Mouse (Mus musculus): ENCODE measurements around the gene Clic5.
A peak's percentile ranks its signal among the peaks of the same experiment; 100 is the strongest.

The Clic5 gene

DNA sequence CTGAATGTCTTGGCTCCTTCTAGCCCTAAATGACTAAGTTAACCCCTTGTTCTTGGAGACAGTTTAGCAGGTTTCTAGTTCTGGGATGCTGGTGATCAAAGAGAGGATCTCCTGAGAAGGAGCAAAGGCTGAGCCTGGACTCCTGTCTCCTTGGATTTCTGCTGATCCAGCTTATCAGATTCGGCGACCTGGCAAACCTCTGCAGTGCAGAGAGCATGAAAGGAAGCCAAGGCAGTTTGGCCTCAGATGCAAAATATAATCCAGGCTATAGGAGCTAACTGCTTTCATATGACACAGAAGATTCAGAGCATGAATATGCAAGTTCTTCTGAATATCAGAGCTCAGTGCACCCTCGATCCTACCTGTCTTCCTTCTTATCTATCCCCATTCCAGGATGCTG is 83.0 kb downstream of the Clic5 start:
- no peak for DNase-seq

DNA sequence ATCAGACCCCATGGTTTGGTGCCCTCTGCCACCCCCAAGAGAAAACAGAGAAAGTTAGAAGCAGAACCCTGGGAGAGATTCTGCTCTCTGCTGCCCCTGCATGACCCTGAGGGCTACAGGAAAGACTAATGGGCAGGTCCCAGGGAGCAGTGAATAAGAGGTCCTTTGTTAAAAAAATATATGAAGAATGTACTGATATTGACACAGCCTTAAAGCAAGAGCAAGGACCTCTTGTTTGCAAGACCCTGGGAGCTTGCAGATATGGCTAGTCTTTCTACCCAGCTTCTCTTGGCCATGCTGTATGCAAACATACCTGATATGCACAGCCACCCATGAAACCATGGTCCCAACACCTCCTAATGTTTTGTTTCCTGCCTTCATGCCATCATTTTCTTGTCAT is 86.4 kb downstream of the Clic5 start:
- no peak for DNase-seq

DNA sequence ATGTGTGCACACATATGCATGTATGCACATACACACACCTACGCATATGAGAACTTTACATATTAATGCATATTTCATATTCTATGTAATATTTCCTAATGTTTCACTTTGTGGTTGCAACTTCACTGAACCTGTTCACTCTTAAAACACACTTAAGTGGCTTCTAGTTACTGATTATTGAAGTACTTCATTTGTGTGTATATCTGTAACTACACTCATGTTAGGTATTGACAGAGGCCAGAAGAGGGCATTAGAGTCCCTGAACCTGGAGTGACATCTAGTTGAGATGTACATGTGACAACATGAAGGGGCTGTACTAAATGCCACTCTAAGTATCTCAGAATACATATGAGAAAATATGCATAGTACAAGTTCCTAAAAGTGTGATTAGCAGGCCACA is 99.9 kb downstream of the Clic5 start:
- no peak for DNase-seq

DNA sequence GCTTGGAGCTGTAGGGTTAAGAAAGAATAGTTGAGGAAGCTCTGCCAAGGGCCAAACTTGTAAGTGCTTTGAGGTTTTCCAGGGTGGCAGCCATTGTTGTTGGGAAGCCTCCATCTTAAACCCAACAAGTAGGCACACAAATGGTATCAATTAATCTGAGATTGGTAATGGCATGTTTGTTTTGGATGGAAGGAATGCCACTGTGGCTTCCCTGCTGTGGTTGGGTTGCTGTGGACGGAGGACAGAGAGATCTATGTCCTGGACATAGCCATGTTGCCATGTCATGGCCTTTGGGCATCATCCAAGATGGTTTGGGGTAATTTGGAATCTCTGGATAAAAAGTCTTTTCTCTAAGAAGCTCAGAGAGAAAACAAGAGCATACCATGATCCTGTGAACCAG is 108.8 kb downstream of the Clic5 start:
- DNase-seq: no peak

DNA sequence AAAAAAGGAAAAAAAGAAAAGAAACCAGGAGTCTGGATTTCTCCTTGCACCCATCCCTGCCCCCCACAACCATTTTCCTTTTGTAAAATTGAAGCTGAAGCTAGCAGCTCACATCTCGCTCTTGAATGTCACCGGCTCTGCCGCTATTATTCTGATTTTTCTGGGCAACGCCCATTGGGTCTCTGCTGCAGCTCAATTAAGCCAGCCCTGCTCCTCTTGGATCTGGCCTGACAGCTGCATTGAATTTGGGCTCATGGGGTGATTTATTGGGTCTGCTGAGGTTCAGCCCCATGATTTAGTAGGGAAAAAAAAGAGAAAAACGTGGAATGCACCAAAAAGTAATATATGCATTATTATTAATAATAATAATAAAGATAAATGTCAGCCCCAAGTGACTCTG is 111.9 kb downstream of the Clic5 start:
- no peak for DNase-seq

DNA sequence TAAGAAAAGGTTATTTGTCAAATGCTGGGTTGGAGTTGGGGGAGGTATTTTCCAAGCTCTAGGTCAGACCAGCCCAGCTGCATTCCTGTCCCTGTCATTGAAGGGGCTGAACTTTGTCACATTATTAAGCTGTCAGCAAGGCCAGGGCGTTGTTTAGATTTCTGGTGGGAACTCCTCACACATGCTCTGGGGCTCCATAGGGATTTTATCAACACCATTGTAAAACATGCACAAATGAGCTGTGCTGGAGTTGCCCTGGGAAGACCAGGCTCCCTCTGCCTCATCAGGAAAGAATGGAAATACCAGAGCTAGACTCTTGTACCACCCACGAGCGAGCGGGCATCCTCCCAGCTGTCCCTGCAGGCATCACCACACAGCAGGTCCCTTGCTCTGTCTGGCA is 112.3 kb downstream of the Clic5 start:
- no peak for DNase-seq

DNA sequence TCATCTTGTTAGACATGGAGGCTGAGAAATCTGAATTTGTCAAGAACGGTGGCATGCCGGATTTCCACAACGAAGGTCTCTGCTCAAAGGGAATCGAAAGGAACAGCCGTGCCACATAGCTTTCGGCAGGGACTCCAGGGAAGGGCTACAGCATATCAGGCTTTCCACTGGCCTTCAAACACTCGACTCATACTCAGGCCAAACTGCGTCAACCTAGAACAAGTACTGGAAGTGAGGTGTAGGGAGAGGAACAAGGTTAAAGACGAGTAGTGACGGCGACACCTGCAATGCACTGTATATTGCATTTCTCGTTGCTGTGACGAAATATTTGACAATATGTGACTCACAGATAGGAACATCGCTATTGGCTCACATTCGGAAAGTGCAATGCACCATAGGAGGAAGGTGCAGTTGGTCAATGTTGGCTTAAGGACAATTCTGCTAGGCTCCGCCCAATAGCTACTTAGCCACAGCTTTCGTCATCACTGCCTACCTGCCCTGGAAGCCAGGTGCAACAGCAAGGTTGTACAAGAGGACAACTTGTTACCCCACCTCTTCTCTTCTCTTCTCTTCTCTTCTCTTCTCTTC is 112.9 kb downstream of the Clic5 start:
- no peak for DNase-seq

DNA sequence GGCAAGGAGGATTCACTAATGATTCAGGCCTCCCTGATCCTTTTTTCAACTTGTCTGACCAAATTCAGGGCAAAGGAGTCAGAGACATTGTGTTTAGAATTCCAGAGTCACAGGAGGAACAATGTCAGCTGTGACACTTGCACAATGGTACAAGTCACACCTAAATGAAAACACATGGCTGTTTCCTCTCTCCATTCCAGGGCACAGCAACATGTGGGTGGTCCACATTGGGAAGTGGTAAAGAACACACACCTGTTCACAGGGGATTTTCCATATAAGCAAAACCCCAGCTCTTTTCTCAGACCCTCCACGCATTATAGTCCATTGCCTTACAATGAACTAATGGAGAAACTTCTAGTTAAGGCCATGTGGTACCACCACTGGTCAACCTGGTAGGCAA is 115.7 kb downstream of the Clic5 start:
- no peak for DNase-seq

DNA sequence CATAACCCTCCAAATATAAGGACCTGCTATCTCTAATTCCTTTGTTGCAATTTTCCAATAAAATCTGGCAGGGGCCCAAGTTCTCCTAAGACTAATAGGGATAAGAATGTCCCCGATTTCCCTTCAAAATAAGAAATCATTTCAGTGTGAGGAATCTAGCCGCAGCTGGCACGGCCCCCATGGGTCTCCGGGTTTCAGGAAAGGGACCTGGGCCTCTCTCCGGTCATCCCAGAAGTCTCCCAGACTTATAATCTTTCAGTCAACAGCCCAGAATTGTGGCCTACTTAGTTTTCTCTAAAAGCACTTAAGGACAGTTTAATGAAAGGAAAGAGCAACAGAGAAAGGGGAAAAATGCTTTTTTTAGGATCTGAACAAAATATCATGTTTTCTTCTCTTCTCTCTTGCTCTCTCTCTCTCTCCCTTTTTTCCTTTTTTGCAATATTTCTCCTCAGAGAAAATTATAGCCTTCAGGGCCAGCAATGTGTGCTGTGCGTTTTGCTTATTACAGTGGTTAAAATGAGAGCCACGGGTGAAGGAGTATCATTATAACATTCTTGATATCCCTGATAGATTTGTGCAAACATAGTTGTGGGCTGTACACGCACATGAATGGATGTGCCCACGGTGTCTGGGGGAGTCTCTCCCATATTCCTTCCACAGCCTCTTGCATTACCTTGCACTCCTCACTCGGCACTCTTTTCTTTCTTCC is 121.7 kb downstream of the Clic5 start:
- DNase-seq: no peak

DNA sequence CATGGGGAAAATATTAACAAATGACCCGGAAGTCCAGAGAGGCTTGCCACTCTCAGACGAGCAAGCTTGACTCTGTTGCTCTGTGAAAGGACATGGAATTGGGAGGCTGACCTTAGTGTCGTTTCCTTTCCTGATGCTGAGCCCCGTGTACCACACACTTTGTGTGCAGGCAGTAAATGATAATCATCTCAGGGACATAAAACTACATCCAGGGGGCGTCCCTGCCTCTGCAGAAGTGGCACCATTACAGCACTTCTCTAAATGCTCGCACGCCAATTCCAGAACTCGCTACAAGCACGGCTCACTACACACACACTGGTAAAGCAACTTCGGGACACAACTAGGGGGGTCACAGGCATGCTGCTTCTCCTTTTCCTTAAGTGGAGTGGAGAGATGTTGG is 136.9 kb downstream of the Clic5 start:
- no peak for DNase-seq

DNA sequence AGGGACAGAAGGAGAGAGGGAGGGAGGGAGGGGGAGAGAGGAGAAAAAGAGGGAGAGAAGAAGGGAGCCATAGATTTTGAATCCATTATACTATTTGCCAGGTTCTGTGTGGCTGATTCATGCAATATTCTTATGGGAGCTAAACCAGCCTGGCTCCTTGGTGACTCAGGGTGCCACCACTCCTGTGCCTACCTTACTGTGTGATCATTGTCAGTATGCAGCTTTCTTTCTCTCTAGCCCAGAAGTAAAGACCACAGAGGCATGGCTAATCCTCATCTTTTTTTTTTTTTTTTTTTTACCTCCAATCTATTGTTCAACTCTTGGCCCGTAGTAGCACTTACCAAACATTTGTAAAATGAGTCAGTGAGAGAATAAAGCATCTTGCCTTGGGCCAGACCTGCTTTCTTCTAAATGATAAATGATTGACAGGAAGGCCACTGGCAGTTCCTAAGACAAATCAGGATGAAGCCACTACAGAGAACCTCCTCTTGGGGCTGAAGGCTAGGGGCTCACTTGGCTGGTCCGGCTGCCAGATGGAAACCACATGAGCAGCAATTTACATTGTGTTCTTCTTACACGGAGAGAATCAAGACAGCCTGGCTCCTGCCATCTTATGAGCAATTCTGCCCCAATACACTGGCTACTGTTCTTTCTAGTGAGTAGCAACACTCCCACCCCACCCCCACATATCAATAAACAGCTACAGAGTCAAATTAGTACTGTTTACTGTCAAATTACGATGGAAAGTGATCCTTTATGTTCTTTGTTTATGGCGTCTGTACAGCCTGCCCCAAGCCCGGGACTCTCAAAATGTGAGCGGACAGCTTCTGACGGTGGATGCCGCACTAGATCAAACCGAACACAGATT is 139.1 kb downstream of the Clic5 start:
- DNase-seq: peak; percentile 27

DNA sequence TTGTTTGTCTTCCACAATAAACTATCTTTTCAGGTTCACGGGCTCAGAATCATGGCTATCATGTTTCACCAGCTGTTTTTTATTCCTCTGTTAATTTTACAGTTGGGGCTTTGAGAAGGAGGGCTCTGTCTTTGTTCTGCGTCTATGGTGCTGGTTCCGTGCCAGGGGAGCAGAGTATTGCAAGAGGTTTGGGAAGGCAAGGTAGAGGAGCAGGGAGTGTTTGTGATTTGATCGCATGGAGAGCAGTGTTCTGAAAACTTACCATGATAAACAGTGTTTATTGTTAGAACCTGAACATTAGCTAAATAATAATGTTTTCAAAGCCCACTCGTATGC is 139.7 kb downstream of the Clic5 start:
- peak; percentile 24 for DNase-seq

Data from retina, postnatal 1 day (tissue).